Mouse (Mus musculus) olfactory bulb, adult 2 months (tissue): ENCODE measurements around the gene Wnk2. TPM values are rescaled to one million over a fixed set of nuclear protein-coding genes. Genes with fewer than 3 reads are reported as not detected.

Experiments used
- H3K27ac ChIP-seq: fragments of 200-500 bp; 2 replicates; pipeline ENCODE4 v1.5.1; 2012; ENCODE audit warnings: low read depth, low read length; ENCODE audit not compliant: insufficient read depth
- H3K4me1 ChIP-seq: fragments of 200-500 bp; 2 replicates; pipeline ENCODE4 v1.6.1; 2012; ENCODE audit warnings: low read length; ENCODE audit not compliant: control insufficient read depth, insufficient read depth
- H3K4me3 ChIP-seq: fragments of 200-500 bp; 2 replicates; pipeline ENCODE4 v1.5.1; 2012; ENCODE audit warnings: mild to moderate bottlenecking, low read depth, low read length, moderate library complexity; ENCODE audit not compliant: insufficient read depth
- CTCF ChIP-seq: fragments of 200-500 bp; IDR thresholded peaks from 2 replicates; pipeline ENCODE4 v1.5.1; 2012; ENCODE audit warnings: low read depth, mild to moderate bottlenecking, low read length, moderate library complexity; ENCODE audit not compliant: insufficient read depth
- POLR2A ChIP-seq: fragments of 200-500 bp; IDR thresholded peaks from 2 replicates; pipeline ENCODE4 v1.6.1; 2012; ENCODE audit warnings: mild to moderate bottlenecking, low read depth, low read length, moderate library complexity; ENCODE audit not compliant: insufficient read depth
- WGBS: fragments of 180-500 bp; shearing (Covaris S2); methylation state at CpG from one replicate; pipeline ENCODE4 v1.1.7; 2018; 5-methylcytosine and 5-hydroxymethylcytosine counted together
- polyA plus RNA-seq: library from polyadenylated mRNA; stranded (reverse); fragments of >200 nt; gene quantifications from 2 replicates; pipeline ENCODE4 v1.2.4, GENCODE M21; 2012; ENCODE audit warnings: low replicate concordance; ENCODE audit not compliant: missing spikeins, insufficient read depth, insufficient read length

Gene Wnk2
- polyA plus RNA-seq, 1 experiment, result not detected

DNA sequence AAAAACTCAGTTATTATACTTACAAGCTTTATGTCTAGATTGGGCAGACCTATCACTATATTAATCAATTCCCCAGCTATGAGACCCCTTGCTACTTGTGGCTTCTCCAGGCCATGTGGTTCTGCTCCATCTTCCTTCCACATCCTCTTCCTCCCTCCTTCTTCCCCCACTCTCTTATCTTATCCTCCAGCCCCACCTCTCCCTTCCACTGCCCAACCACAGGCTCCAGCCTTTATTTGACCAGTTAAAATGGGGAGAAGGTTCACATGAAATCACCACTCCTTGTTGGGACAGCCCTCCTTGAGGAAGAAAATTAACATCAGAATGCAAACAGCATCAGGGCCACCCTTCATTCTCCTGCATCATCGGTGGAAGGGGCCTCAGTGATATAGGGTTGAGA, 32.9 kb upstream of the Wnk2 start:
- WGBS, result 80% methylated on average over 1 of the region's 1 CpGs
- TF ChIP-seq CTCF (no peak), POLR2A (no peak)
- no peak overlapping the region for H3K4me3 ChIP-seq
- no peak overlapping the region for H3K27ac ChIP-seq
- H3K4me1 ChIP-seq, result peaks cover 25% of the 10 kb centered on the region

DNA sequence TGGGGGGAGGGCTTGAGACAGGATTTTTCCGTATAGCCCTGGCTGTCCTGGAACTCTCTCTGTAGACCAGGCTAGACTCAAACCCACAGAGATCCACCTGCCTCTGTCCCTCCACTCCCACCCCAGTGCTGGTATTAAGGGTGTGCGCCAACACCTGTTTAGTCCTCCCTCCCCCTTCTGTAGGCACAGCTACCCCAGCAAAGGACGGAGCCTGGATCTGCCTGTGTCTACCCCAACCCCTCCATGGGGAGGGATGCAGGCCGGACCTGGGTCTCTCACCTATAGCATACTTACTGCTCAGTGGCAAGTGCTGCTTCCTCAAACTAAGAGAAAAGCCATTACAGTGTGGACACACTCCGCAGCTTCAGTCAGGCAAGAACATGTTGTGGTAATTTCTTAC, 32.5 kb upstream of the Wnk2 start:
- TF ChIP-seq POLR2A (no peak), CTCF (no peak)
- Histone ChIP-seq H3K27ac (no peak overlapping the region), H3K4me3 (no peak overlapping the region), H3K4me1 (peaks cover 29% of the 10 kb centered on the region)
- 92% methylated on average over 5 of the region's 5 CpGs for WGBS

DNA sequence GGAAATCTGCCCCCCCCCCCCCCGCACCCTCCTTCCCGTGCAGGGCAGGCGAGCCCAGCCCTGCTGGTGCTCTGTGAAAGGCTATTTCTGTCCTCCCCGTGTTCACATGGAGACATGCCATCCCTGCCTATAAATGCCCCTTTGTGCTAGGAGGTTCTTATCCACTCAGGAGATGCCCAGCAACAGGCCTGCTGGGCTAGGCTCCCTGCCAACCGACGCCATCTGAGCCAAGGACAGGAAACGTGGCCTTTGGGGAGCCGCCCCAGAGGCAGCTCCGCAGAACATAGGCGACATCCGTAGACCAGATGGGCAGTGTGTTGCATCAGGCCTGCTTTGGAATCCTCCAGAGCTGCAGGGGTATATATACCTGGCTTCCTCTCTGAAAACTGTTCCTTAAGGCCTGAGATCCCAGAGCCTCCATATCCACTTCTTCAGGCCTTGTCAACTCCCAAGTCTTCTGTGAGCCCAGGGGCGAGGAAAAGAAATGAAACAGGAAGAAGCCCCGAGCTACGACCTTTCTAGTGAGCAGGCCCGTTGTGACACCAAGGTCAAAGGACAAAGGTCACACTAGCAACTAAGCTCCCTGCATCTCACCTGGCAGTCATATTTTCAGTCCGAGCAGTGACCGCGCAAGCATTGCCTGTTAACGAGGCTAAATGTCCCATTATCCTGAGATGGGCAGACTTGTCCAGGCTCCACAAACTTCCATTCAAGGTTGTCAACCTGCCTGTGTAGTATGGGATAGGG, 31.2 kb upstream of the Wnk2 start:
- Histone ChIP-seq H3K27ac (no peak overlapping the region), H3K4me3 (no peak overlapping the region), H3K4me1 (peaks cover 29% of the 10 kb centered on the region)
- TF ChIP-seq CTCF (no peak), POLR2A (no peak)
- WGBS, result 66% methylated on average over 19 of the region's 19 CpGs

DNA sequence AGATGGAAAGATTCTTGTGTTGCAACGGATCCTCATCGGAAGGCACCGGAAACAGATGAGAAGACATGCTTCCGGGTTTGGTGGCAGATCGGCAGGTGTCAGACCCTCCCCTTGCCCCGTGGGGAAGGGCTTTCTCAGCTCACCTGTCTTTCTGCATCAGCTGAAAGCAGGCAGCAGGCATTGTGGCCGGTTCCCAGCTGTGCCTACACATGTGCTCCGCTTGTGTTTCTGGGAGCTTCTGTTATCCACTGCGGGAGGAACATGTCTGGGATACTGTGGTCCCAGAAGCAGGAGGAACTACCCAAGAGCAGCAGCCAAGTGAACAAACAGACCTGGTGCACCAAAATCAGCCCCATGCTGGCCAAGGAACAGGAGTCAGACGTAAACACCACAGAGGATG, 27.7 kb upstream of the Wnk2 start:
- H3K27ac ChIP-seq, result no peak overlapping the region
- H3K4me3 ChIP-seq, result no peak overlapping the region
- TF ChIP-seq CTCF (no peak), POLR2A (no peak)
- WGBS, result 82% methylated on average over 10 of the region's 10 CpGs
- H3K4me1 ChIP-seq, result peaks cover 14% of the 10 kb centered on the region

DNA sequence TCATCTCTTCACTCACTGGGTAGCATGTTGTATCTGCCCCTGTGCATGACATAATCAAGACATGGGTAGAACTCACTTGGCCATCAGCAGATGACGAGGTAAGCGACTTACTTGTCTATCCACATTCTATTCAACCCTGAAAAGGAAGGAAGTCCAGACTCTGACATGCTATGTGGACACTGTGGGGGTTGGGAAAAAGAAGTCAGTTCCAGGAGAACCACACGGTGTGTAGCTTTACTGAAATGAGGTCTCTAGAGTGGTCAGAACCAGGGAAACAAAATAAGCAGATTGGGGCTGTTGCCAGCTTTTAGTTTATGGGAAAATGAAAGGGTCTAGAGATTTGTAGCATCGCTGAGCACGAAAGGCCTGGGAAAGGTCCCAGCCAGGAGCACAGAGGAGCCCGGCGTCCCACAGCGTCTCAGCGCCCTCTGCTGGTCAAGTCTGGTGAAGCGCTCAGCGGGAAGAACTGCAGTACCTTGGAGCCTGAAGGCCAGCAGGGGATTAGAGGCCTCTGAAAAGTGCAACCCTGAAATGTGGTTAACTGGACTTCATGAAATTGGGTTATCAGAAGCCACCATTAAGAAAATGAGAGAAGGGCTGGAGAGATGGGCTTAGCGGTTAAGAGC, 25.3 kb upstream of the Wnk2 start:
- TF ChIP-seq POLR2A, result no peak
- TF ChIP-seq CTCF, result peak; percentile 90
- Histone ChIP-seq H3K27ac (no peak overlapping the region), H3K4me3 (no peak overlapping the region), H3K4me1 (peaks cover 4% of the 10 kb centered on the region; the same call in 1 of the 2 replicates)
- 13% methylated on average over 12 of the region's 12 CpGs for WGBS

DNA sequence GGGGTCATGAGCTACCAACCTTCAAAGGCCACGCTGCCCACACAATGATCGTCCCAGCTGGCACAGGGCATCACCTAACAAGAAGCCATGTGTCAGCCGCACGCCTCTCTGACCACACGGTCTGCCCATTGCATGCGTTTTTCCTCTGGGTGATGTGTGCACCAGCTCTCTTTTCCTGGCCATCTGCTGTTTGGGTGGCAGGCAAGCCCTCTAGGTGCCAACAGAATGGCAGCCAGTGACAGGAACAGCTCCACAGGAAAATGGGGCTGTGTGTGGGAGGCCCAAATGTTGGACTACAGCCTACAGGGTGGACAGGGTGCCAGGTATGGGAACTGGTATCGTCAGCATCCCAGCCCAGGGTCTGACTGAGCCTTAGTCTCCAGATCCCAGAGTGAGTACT, 24.5 kb upstream of the Wnk2 start:
- peaks cover 4% of the 10 kb centered on the region; the same call in 1 of the 2 replicates for H3K4me1 ChIP-seq
- H3K4me3 ChIP-seq, result no peak overlapping the region
- TF ChIP-seq POLR2A, result no peak
- no peak overlapping the region for H3K27ac ChIP-seq
- 66% methylated on average over 7 of the region's 7 CpGs for WGBS

DNA sequence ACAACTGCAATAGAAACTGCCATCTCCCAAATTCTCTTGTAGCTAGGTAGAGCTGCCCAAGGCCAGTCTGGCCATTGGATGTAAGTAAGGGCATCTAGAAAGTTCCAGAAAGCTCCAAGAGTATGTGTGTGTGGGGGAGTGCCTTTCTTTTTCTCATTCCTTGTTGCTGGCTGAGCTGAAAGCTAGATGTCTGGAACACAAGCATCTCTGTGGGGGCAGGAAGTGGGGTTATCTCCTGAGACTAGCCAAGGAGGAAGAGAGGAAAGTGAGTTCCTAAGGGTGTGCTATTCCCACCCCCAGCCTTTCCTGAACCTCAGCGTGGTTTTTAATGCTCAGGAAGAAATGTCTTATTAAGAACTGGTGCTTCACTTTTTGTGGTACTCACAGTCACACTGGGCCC, 23.9 kb upstream of the Wnk2 start:
- Histone ChIP-seq H3K4me1 (peaks cover 4% of the 10 kb centered on the region; the same call in 1 of the 2 replicates), H3K4me3 (no peak overlapping the region), H3K27ac (no peak overlapping the region)
- WGBS, result 52% methylated on average over 1 of the region's 1 CpGs
- TF ChIP-seq POLR2A (no peak), CTCF (no peak)

DNA sequence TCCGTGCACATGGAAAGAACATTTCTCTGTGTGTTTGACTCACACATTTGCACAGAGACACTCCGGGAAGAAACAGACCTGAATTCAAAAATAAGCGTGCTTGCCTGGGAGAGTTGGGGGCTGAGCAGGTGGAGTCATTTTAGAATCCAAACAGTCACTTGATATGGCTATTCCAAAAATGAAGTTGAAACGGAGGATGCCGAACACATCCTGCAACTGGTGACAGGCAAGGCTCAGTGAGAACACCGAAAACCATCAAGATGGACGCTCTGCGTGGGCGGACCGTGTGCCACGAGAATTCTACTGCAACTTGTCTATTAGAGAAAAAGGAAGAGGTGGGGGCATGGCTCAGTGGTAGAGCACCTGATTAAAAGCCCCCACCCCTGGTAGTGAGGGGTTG, 22.8 kb upstream of the Wnk2 start:
- TF ChIP-seq POLR2A (no peak), CTCF (no peak)
- no peak overlapping the region for H3K27ac ChIP-seq
- H3K4me1 ChIP-seq, result peaks cover 3% of the 10 kb centered on the region; the same call in 1 of the 2 replicates
- WGBS, result 87% methylated on average over 11 of the region's 11 CpGs
- H3K4me3 ChIP-seq, result no peak overlapping the region

DNA sequence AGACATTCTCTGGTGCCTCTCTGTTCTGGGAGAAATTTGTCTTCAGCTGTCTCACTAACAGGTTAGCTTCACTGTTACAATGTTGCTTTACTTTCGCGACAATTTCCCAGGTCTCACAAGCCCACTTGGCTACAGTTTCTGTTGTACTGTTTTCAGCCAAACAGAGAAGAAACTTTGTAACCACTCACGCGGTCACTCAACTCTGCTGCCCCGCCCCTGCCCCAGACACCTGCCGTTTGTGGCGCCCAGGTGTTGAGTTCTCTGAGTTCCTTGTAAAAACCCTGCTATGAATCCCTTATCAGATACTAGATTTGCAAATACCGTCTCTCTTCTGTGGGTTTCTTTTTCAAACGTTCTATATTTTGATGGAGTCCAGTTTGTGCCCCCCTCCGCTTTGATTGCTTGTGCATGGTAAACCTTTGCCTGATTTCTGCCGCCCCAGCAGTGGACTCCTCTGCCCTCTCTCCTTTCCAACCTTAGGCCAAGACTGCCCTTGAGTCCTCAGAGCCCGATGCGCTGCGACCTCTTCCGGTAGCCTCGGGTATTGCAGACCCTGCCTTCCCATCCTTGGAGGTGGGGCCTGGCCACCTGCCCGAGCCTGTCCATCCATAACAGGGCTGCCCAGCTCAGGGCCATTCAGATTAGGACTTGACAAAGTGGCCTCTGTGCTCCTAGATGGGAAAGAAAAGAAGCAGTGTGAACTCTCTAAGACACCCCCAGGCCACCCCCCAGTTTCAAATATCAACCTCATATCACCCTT, 21.8 kb upstream of the Wnk2 start:
- H3K4me3 ChIP-seq, result no peak overlapping the region
- no peak overlapping the region for H3K27ac ChIP-seq
- TF ChIP-seq CTCF (peak; percentile 86), POLR2A (no peak)
- H3K4me1 ChIP-seq, result no peaks in the 10 kb centered on the region
- WGBS, result 24% methylated on average over 17 of the region's 17 CpGs
